Mouse (Mus musculus) adrenal gland, postnatal 25 days (tissue): ENCODE measurements around the gene Spred2. TPM values are rescaled to one million over a fixed set of nuclear protein-coding genes. Genes with fewer than 3 reads are reported as not detected.

ENCODE experiments used
- DNase-seq: peaks from one replicate; pipeline ENCODE4 v3.0.0; 2021; ENCODE audit warnings: mixed read lengths
- total RNA-seq: library from RNA; stranded (reverse); gene quantifications from 2 replicates; pipeline ENCODE4 v1.2.3, GENCODE M21; 2021

The Spred2 gene
- total RNA-seq, 1 experiment from 2014 or later: 34.5 TPM

- DNase-seq: no peak
Observed at GRCm38 (mm10) chr11:19984029-19984428, 59.9 kb downstream of the Spred2 start.

- no peak for DNase-seq
Observed at GRCm38 (mm10) chr11:19985283-19985854, 61.2 kb downstream of the Spred2 start.

GRCm38 (mm10) chr11:19986443-19986861 lies 62.3 kb downstream of the Spred2 start:
- no peak for DNase-seq

GRCm38 (mm10) chr11:19986871-19987755 lies 62.9 kb downstream of the Spred2 start:
- DNase-seq: no peak

GRCm38 (mm10) chr11:19987756-19988091 lies 63.5 kb downstream of the Spred2 start:
- no peak for DNase-seq

GRCm38 (mm10) chr11:19988224-19988623 lies 64.0 kb downstream of the Spred2 start:
- DNase-seq: no peak

GRCm38 (mm10) chr11:19988631-19989030 lies 64.5 kb downstream of the Spred2 start:
- DNase-seq: no peak

GRCm38 (mm10) chr11:19989141-19989910 lies 65.2 kb downstream of the Spred2 start:
- no peak for DNase-seq

- DNase-seq: no peak
Observed at GRCm38 (mm10) chr11:19990731-19991130, 66.6 kb downstream of the Spred2 start.

GRCm38 (mm10) chr11:19991303-19991976 lies 67.3 kb downstream of the Spred2 start:
- DNase-seq: no peak

GRCm38 (mm10) chr11:19992341-19993281 lies 68.4 kb downstream of the Spred2 start:
- no peak for DNase-seq

- no peak for DNase-seq
Observed at GRCm38 (mm10) chr11:19993753-19994152, 69.6 kb downstream of the Spred2 start.

- DNase-seq: no peak
Observed at GRCm38 (mm10) chr11:19994262-19994790, 70.2 kb downstream of the Spred2 start.

- no peak for DNase-seq
Observed at GRCm38 (mm10) chr11:19997940-19998339, 73.8 kb downstream of the Spred2 start.

- no peak for DNase-seq
Observed at GRCm38 (mm10) chr11:20002883-20003282, 78.7 kb downstream of the Spred2 start.

- DNase-seq: no peak
Observed at GRCm38 (mm10) chr11:20007701-20008100, 83.5 kb downstream of the Spred2 start.

- no peak for DNase-seq
Observed at GRCm38 (mm10) chr11:20011210-20011978, 87.2 kb downstream of the Spred2 start.

GRCm38 (mm10) chr11:20013366-20013765 lies 89.2 kb downstream of the Spred2 start:
- DNase-seq: no peak

GRCm38 (mm10) chr11:20017937-20018336 lies 93.8 kb downstream of the Spred2 start:
- DNase-seq: no peak

- DNase-seq: no peak
Observed at GRCm38 (mm10) chr11:20018905-20019304, 94.7 kb downstream of the Spred2 start.
